8 mouse cellular contexts compared by ENCODE assay signal in genomic region chr8:120489142-120489754, GRCm38 (mm10).
DNase-seq lines count a peak whose midpoint lies in the region; ATAC-seq lines count a peak whose summit lies in the region.

No protein-coding gene starts in this region.

- ATAC-seq in embryonic facial prominence, embryonic 15.5 days (ENCODE audit: insufficient number of reproducible peaks, low FRiP score, low TSS enrichment, low read depth): no peak
- no peak for ATAC-seq in erythroid progenitor cell, adult 5-6 weeks (replicated peaks; ENCODE audit: low FRiP score, poor library complexity, severe bottlenecking)

- H3K9me3 ChIP-seq in embryonic facial prominence, embryonic 15.5 days (replicated peaks): no peaks in the 10 kb centered on the region
- no peaks in the 10 kb centered on the region for H3K9me3 ChIP-seq in limb, embryonic 10.5 days (replicated peaks)
- H3K9me3 ChIP-seq in midbrain, embryonic 10.5 days (replicated peaks): no peaks in the 10 kb centered on the region

- H3K4me1 ChIP-seq in embryonic facial prominence, embryonic 15.5 days: peaks cover 96% of the 10 kb centered on the region
- H3K4me1 ChIP-seq in limb, embryonic 10.5 days: peaks cover 97% of the 10 kb centered on the region
- peaks cover 87% of the 10 kb centered on the region for H3K4me1 ChIP-seq in midbrain, embryonic 10.5 days

- no peaks in the 10 kb centered on the region for H3K36me3 ChIP-seq in embryonic facial prominence, embryonic 15.5 days
- H3K36me3 ChIP-seq in limb, embryonic 10.5 days: no peaks in the 10 kb centered on the region
- H3K36me3 ChIP-seq in midbrain, embryonic 10.5 days: no peaks in the 10 kb centered on the region

- WGBS in embryonic facial prominence, embryonic 15.5 days: under 1% methylated on average over 73 of the region's 73 CpGs
- WGBS in limb, embryonic 10.5 days: under 1% methylated on average over 73 of the region's 73 CpGs
- under 1% methylated on average over 73 of the region's 73 CpGs for WGBS in midbrain, embryonic 10.5 days

- intact Hi-C loops in heart, postnatal 36 days (cut with DNase I): loop anchor here (2.0 to 5.0 kb wide), 4 partner anchors 14 to 127 kb away; no protein-coding TSS in a partner anchor

- H3K27me3 ChIP-seq in embryonic facial prominence, embryonic 15.5 days: peaks cover 7% of the 10 kb centered on the region; the same call in 1 of the 2 replicates
- peaks cover 29% of the 10 kb centered on the region for H3K27me3 ChIP-seq in limb, embryonic 10.5 days (ENCODE audit: low read depth, poor library complexity, severe bottlenecking)
- peaks cover 64% of the 10 kb centered on the region for H3K27me3 ChIP-seq in midbrain, embryonic 10.5 days (ENCODE audit: low read depth, poor library complexity, severe bottlenecking)

- peak; percentile 90 for DNase-seq in CD4-positive helper T cell, adult 2 months (ENCODE audit: low read depth, low spot score)
- peak; percentile 51 for DNase-seq in R1 (ENCODE audit: low read depth, low spot score)
- DNase-seq in heart, postnatal 36 days: peak; percentile 71 to 83
- DNase-seq in limb, embryonic 10.5 days (ENCODE audit: low spot score): peak; percentile 63
- DNase-seq in midbrain, embryonic 10.5 days (ENCODE audit: low spot score): peak; percentile 62
- peak; percentile 86 for DNase-seq in spleen, postnatal 10 days (ENCODE audit: low spot score in 2 of 2)

- H3K27ac ChIP-seq in embryonic facial prominence, embryonic 15.5 days (replicated peaks): peak overlapping the region; percentile 90
- H3K27ac ChIP-seq in limb, embryonic 10.5 days: peak overlapping the region; percentile 91
- H3K27ac ChIP-seq in midbrain, embryonic 10.5 days (replicated peaks): peak overlapping the region; percentile 99

- peak overlapping the region; percentile 62 for H3K9ac ChIP-seq in embryonic facial prominence, embryonic 15.5 days

- peak overlapping the region; percentile 98 for H3K4me2 ChIP-seq in embryonic facial prominence, embryonic 15.5 days (replicated peaks)

- H3K4me3 ChIP-seq in embryonic facial prominence, embryonic 15.5 days (replicated peaks): peak overlapping the region; percentile 70
- peak overlapping the region; percentile 74 for H3K4me3 ChIP-seq in limb, embryonic 10.5 days
- H3K4me3 ChIP-seq in midbrain, embryonic 10.5 days: peak overlapping the region; percentile 74
